Mouse (Mus musculus): ENCODE results near the gene Ccdc150. TPM values are rescaled to one million over a fixed set of nuclear protein-coding genes. Genes with fewer than 3 reads are reported as not detected.

The Ccdc150 gene
- polyA plus RNA-seq (2012; ENCODE audit: low replicate concordance), result 0.10 and 0.11 TPM in 2 replicates

DNA sequence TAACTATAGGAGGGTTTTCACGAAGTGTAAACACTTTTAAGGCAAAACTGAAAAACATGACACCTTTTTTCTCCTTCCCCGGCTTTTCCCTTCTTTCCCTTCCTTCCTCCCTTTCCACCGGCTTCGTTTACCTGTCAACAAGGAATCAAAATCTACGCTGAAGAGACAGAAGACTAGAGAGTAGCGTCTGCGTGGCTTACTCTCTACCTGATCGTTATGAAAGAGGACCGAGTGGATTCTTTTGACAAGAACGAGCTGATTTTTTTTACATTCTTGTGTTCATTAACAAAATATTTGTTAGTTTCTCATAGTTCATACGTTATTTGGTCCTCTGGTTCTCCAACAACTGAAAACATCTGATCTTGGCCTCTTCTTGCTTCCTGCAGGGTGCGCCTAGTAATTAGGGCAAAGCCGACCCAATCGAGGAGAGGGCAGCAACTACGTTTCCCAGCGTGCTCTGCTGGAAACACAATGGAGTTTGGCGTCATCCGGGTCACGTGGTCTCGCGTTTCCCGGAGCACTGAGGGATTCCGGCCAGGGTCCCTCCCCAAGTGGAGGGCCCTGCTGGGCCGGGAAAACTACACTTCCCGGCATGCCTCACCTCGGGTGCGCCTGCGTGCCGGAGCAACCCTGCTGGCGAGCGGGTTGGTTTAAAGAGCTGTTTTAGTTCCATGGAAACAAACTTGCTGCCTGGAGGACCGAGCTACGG, at the start of gene Ccdc150:
TSS of gene Ccdc150 (plus strand) at position 526 of the 709 bp plus-strand sequence.

Other genes starting within 250 kb of the Ccdc150 start
- 0.03 and 0.13 TPM in 2 replicates for gene Hecw2, start 55.5 kb upstream of the Ccdc150 start, polyA plus RNA-seq (2012; ENCODE audit: low replicate concordance)
- 0.46 and 0.98 TPM in 2 replicates for gene Gtf3c3, start 188.3 kb downstream of the Ccdc150 start, polyA plus RNA-seq (2012; ENCODE audit: low replicate concordance)

Data from hematopoietic multipotent progenitor cell, adult 10-12 weeks (in vitro differentiated cells).